Mouse (Mus musculus) frontal cortex, postnatal 10 days (tissue): ENCODE data around the gene Wwox.
A peak's percentile ranks its signal among the peaks of the same experiment; 100 is the strongest.

ENCODE experiments used
- DNase-seq, 2 experiments: peaks; one replicate each; pipeline ENCODE4 v3.0.0; 2022; ENCODE audit warnings: low spot score in 2 of 2, mixed read lengths in 1 of 2

Gene Wwox

GRCm38 (mm10) chr8:114439334-114440204 is at the start of gene Wwox:
Wwox (plus strand) TSS chr8:114439655.
- DNase-seq, result peak; percentile 99 to 100

GRCm38 (mm10) chr8:114390465-114391254 is 48.8 kb upstream of the Wwox start:
- DNase-seq, result no peak

- DNase-seq, result no peak
Measured at GRCm38 (mm10) chr8:114398326-114398725, 41.1 kb upstream of the Wwox start.

- no peak for DNase-seq
Measured at GRCm38 (mm10) chr8:114399273-114399672, 40.2 kb upstream of the Wwox start.

- DNase-seq, result no peak
Measured at GRCm38 (mm10) chr8:114401679-114402078, 37.8 kb upstream of the Wwox start.

- no peak for DNase-seq
Measured at GRCm38 (mm10) chr8:114411421-114411820, 28.0 kb upstream of the Wwox start.

- no peak for DNase-seq
Measured at GRCm38 (mm10) chr8:114417786-114418185, 21.7 kb upstream of the Wwox start, which contains the start of gene Clec3a. Clec3a (plus strand) TSS chr8:114418086.

GRCm38 (mm10) chr8:114418486-114418885 is 21.0 kb upstream of the Wwox start:
- DNase-seq, result no peak

- no peak for DNase-seq
Measured at GRCm38 (mm10) chr8:114418904-114419303, 20.6 kb upstream of the Wwox start.

- no peak for DNase-seq
Measured at GRCm38 (mm10) chr8:114421544-114421943, 17.9 kb upstream of the Wwox start.

GRCm38 (mm10) chr8:114438236-114438635 is 1.2 kb upstream of the Wwox start:
- DNase-seq, result peak in 1 of 2 experiments; percentile 60

GRCm38 (mm10) chr8:114440205-114440589 is 742 bp downstream of the Wwox start:
- DNase-seq, result no peak

GRCm38 (mm10) chr8:114441616-114442015 is 2.2 kb downstream of the Wwox start:
- DNase-seq, result no peak

GRCm38 (mm10) chr8:114446884-114447283 is 7.4 kb downstream of the Wwox start:
- no peak for DNase-seq

- no peak for DNase-seq
Measured at GRCm38 (mm10) chr8:114452278-114452677, 12.8 kb downstream of the Wwox start.

GRCm38 (mm10) chr8:114452781-114453221 is 13.3 kb downstream of the Wwox start:
- peak in 1 of 2 experiments; percentile 65 for DNase-seq

GRCm38 (mm10) chr8:114455302-114455701 is 15.8 kb downstream of the Wwox start:
- DNase-seq, result no peak

- DNase-seq, result no peak
Measured at GRCm38 (mm10) chr8:114455953-114456352, 16.5 kb downstream of the Wwox start.

GRCm38 (mm10) chr8:114458113-114458784 is 18.8 kb downstream of the Wwox start:
- no peak for DNase-seq

- DNase-seq, result no peak
Measured at GRCm38 (mm10) chr8:114460600-114460999, 21.1 kb downstream of the Wwox start.

GRCm38 (mm10) chr8:114462591-114462990 is 23.1 kb downstream of the Wwox start:
- DNase-seq, result no peak

- no peak for DNase-seq
Measured at GRCm38 (mm10) chr8:114463305-114463704, 23.9 kb downstream of the Wwox start.
